Mouse (Mus musculus) C3H10T1/2 (cell line): Measurements from ENCODE around the gene Ppp1r36. TPM values are rescaled to one million over a fixed set of nuclear protein-coding genes. Genes with fewer than 3 reads are reported as not detected.

ENCODE experiments used
- polyA plus RNA-seq, 2 experiments: library from polyadenylated mRNA; unstranded; fragments of >200 nt; fragmentation: generic; extraction: Trizol; gene quantifications; one replicate each; pipeline ENCODE4 v1.2.1; 2012; ENCODE audit warnings: missing spikeins in 2 of 2

The Ppp1r36 gene
- not detected for polyA plus RNA-seq

GRCm38 (mm10) chr12:76417433-76417854, at the start of gene Ppp1r36:
Ppp1r36 (plus strand) TSS chr12:76417538.

GRCm38 (mm10) chr12:76369206-76369977, 47.9 kb upstream of the Ppp1r36 start, which contains the start of gene Zbtb25:
Zbtb25 (minus strand) TSS chr12:76369602.

GRCm38 (mm10) chr12:76369978-76370830, 47.1 kb upstream of the Ppp1r36 start, which contains the start of gene Zbtb1:
Zbtb1 (plus strand) TSS chr12:76370266.

GRCm38 (mm10) chr12:76403886-76404537, 13.3 kb upstream of the Ppp1r36 start, which contains the start of gene Hspa2:
Hspa2 (plus strand) TSS chr12:76404176.

Other genes starting within 250 kb of the Ppp1r36 start
- under 1 TPM in 1 of 2 experiments, not detected in 1; 0.05 TPM for gene Esr2, start 240.3 kb upstream of the Ppp1r36 start, polyA plus RNA-seq
- not detected for gene Tex21, start 170.8 kb upstream of the Ppp1r36 start, polyA plus RNA-seq
- 10 to 100 TPM; 22.8 to 44.4 TPM for gene Mthfd1, start 162.2 kb upstream of the Ppp1r36 start, polyA plus RNA-seq
- gene Akap5, start 92.6 kb upstream of the Ppp1r36 start, polyA plus RNA-seq = under 1 TPM; under 0.01 to 0.09 TPM
- 1 to 10 TPM; 1.4 to 7.3 TPM for gene Zbtb25, start 47.9 kb upstream of the Ppp1r36 start, polyA plus RNA-seq
- gene Zbtb1, start 47.3 kb upstream of the Ppp1r36 start, polyA plus RNA-seq = 1 to 10 TPM in 1 of 2 experiments, under 1 TPM in 1; 0.14 to 1.1 TPM
- 10 to 100 TPM in 1 of 2 experiments, 1 to 10 TPM in 1; 1.2 to 14.6 TPM for gene Hspa2, start 13.4 kb upstream of the Ppp1r36 start, polyA plus RNA-seq
- gene Plekhg3, start 113.4 kb downstream of the Ppp1r36 start, polyA plus RNA-seq = 10 to 100 TPM in 1 of 2 experiments, 1 to 10 TPM in 1; 3.7 to 11.2 TPM